Comparison of ENCODE assay signal across 8 mouse cellular contexts in the genomic region with DNA sequence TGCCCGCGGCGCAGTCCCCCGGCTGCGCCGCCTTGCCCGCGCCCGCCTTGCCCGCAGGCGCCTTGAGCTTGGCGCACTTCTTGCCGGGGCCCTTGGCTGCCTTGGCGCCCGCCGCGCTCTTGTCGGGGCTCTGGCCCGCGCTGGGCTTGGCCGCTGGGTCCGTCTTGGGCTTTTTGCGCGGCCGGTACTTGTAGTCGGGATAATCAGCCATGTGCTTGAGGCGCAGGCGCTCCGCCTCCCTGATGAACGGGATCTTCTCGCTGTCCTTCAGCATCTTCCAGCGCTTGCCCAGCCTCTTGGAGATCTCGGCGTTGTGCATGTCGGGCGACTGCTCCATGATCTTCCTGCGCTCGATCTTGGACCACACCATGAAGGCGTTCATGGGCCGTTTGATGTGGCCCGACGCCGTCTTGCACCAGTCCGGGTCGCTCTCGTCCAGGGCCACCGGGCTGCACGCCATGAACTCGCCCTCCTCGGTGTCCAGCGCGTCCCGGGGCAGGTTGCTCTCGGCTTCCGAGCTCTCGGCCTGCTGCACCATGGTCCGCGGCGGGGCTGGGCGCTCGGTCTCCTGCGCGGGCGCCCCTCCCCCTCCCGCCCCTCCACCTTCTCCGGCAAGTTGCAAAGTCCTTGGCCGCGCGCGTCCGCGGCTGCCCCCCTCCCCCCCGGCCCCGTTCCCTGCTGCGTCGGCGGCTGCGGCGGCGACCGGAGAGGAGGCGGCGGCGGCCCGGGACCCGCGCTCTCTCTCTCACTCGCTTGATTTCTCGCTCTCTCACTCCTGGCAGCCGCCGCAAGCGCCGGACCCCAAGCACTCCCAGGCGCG. TPM values are rescaled to one million over a fixed set of nuclear protein-coding genes. Genes with fewer than 3 reads are reported as not detected.
DNase-seq lines count a peak whose midpoint lies in the region; ATAC-seq and TF ChIP-seq lines count a peak whose summit lies in the region.

A gene (minus strand): TSS at position 704 of the 820 bp plus-strand sequence.

- peak within 1 kb of the TSS; percentile 42; the same call in 1 of the 2 replicates for H3K4me3 ChIP-seq in G1E (ENCODE audit: low read depth, low read length)
- H3K4me3 ChIP-seq in forebrain, embryonic 15.5 days: peak within 1 kb of the TSS; percentile 96
- H3K4me3 ChIP-seq in hindbrain, embryonic 14.5 days (replicated peaks; ENCODE audit: low read length): peak within 1 kb of the TSS; percentile 91
- peak within 1 kb of the TSS; percentile 100 for H3K4me3 ChIP-seq in midbrain, embryonic 12.5 days

- peak within 1 kb of the TSS; percentile 100 for H3K27ac ChIP-seq in forebrain, embryonic 15.5 days (replicated peaks)
- peak within 1 kb of the TSS; percentile 100 for H3K27ac ChIP-seq in hindbrain, embryonic 14.5 days
- peak within 1 kb of the TSS; percentile 100 for H3K27ac ChIP-seq in midbrain, embryonic 12.5 days (replicated peaks)

- peak; percentile 3 for DNase-seq in 3T3-L1 (ENCODE audit: low read depth, low spot score)
- no peak for DNase-seq in G1E (ENCODE audit: low spot score)
- DNase-seq in hindbrain, embryonic 14.5 days (ENCODE audit: low spot score): peak; percentile 65
- peak; percentile 54 to 78 for DNase-seq in left cerebral cortex, postnatal 10 days (ENCODE audit: extremely low spot score in 1 of 2, low spot score in 2 of 2)
- peak; percentile 21 for DNase-seq in urinary bladder, postnatal 14 days (ENCODE audit: low spot score)
- DNase-seq in spleen, postnatal 36 days (ENCODE audit: low spot score in 2 of 2): no peak

- ATAC-seq in G1E (ENCODE audit: extremely low read depth, insufficient number of reproducible peaks, low FRiP score, poor library complexity, severe bottlenecking): no peak
- ATAC-seq in forebrain, embryonic 15.5 days (replicated peaks): peak; percentile 46
- ATAC-seq in hindbrain, embryonic 14.5 days (ENCODE audit: low FRiP score): peak; percentile 35
- peak; percentile 45 for ATAC-seq in midbrain, embryonic 12.5 days (ENCODE audit: low FRiP score, low read depth)

- no peaks in the 10 kb centered on the region for H3K4me1 ChIP-seq in G1E (ENCODE audit: insufficient read depth, low read depth, low read length)
- peaks cover 18% of the 10 kb centered on the region for H3K4me1 ChIP-seq in forebrain, embryonic 15.5 days
- H3K4me1 ChIP-seq in hindbrain, embryonic 14.5 days (replicated peaks; ENCODE audit: control insufficient read depth, insufficient read depth, low read length): no peaks in the 10 kb centered on the region
- H3K4me1 ChIP-seq in midbrain, embryonic 12.5 days: peaks cover 18% of the 10 kb centered on the region

- no peak for TF ChIP-seq CTCF in G1E (IDR thresholded peaks at IDR 0.05; ENCODE audit: low read depth, low read length)

- H3K27me3 ChIP-seq in G1E (ENCODE audit: insufficient read depth, low read length): no peaks in the 10 kb centered on the region; the same call in 1 of the 2 replicates
- H3K27me3 ChIP-seq in forebrain, embryonic 15.5 days: no peaks in the 10 kb centered on the region
- no peaks in the 10 kb centered on the region for H3K27me3 ChIP-seq in hindbrain, embryonic 14.5 days (ENCODE audit: control insufficient read depth, insufficient read depth, low read length)
- no peaks in the 10 kb centered on the region for H3K27me3 ChIP-seq in midbrain, embryonic 12.5 days

- H3K36me3 ChIP-seq in G1E (replicated peaks): no peaks in the 10 kb centered on the region
- no peaks in the 10 kb centered on the region for H3K36me3 ChIP-seq in forebrain, embryonic 15.5 days
- H3K36me3 ChIP-seq in hindbrain, embryonic 14.5 days (replicated peaks; ENCODE audit: control insufficient read depth, insufficient read depth): no peaks in the 10 kb centered on the region; the same call in 1 of the 2 replicates
- peaks cover 15% of the 10 kb centered on the region; the same call in 1 of the 2 replicates for H3K36me3 ChIP-seq in midbrain, embryonic 12.5 days

- peaks cover 56% of the 10 kb centered on the region for H3K9me3 ChIP-seq in G1E (replicated peaks)
- no peaks in the 10 kb centered on the region for H3K9me3 ChIP-seq in forebrain, embryonic 15.5 days
- no peaks in the 10 kb centered on the region for H3K9me3 ChIP-seq in hindbrain, embryonic 14.5 days (ENCODE audit: control insufficient read depth, low read length)
- no peaks in the 10 kb centered on the region for H3K9me3 ChIP-seq in midbrain, embryonic 12.5 days

- peak within 1 kb of the TSS; percentile 100 for H3K9ac ChIP-seq in forebrain, embryonic 15.5 days (replicated peaks)
- H3K9ac ChIP-seq in hindbrain, embryonic 14.5 days: peak within 1 kb of the TSS; percentile 100
- H3K9ac ChIP-seq in midbrain, embryonic 12.5 days (replicated peaks): peak within 1 kb of the TSS; percentile 100

- under 1% methylated on average over 88 of the region's 95 CpGs for WGBS in forebrain, embryonic 15.5 days
- under 1% methylated on average over 80 of the region's 95 CpGs for WGBS in hindbrain, embryonic 14.5 days
- 0% methylated on average over 81 of the region's 95 CpGs for WGBS in midbrain, embryonic 12.5 days

- peak within 1 kb of the TSS; percentile 57 for H3K4me2 ChIP-seq in forebrain, embryonic 15.5 days (replicated peaks)
- peak within 1 kb of the TSS; percentile 91 for H3K4me2 ChIP-seq in hindbrain, embryonic 14.5 days (replicated peaks)
- H3K4me2 ChIP-seq in midbrain, embryonic 12.5 days (replicated peaks): peak within 1 kb of the TSS; percentile 64

- intact Hi-C loops in left cerebral cortex, postnatal 10 days (cut with DNase I): loop anchor here (2.0 to 5.0 kb wide), 4 partner anchors 181 to 1091 kb away; no protein-coding TSS in a partner anchor

RNA-seq across cellular contexts. Expression of the gene that starts here (rescaled TPM):
- total RNA-seq in G1E (2014; fragmentation: Nextera tagmentation): 0.30 TPM in 1 of 2 replicates, not detected in the other
- total RNA-seq in G1E (2017): 0.05 TPM in 1 of 2 replicates, not detected in the other
- not detected in 2 replicates for polyA plus RNA-seq in G1E (2012)
- polyA plus RNA-seq in forebrain, embryonic 15.5 days (2015; fragmentation: Nextera tagmentation; extraction: Ambion mirVana): 1,052 and 1,056 TPM in 2 replicates
- 336 and 376 TPM in 2 replicates for polyA plus RNA-seq in hindbrain, embryonic 14.5 days (2014; fragmentation: Nextera tagmentation; extraction: Ambion mirVana)
- 10 to 100 TPM; 26.1 to 29.8 TPM for total RNA-seq in left cerebral cortex, postnatal 10 days (2021)
- polyA plus RNA-seq in midbrain, embryonic 12.5 days (2016; fragmentation: Nextera tagmentation; extraction: Ambion mirVana): 596 and 650 TPM in 2 replicates

Comparison
In these comparisons a context has a peak if more than half of its experiments do, and no peak if none do; other contexts are left out.
1. RNA of the gene that starts here (total RNA-seq): 26.1 to 29.8 TPM in left cerebral cortex, postnatal 10 days; 0.05 to 0.30 TPM in G1E; every median in the first group is over 10 times any median in the second.
2. RNA of the gene that starts here (polyA plus RNA-seq): 1,052 to 1,056 TPM in forebrain, embryonic 15.5 days, 596 to 650 TPM in midbrain, embryonic 12.5 days and 336 to 376 TPM in hindbrain, embryonic 14.5 days; not detected in G1E; every median in the first group is over 100 times any median in the second.
3. DNase-seq: peak in 3T3-L1 (single experiment), hindbrain, embryonic 14.5 days (single experiment), left cerebral cortex, postnatal 10 days (2 of 2) and urinary bladder, postnatal 14 days (single experiment); none in G1E (single experiment) and spleen, postnatal 36 days (0 of 2).
4. H3K4me3 ChIP-seq: peak in every context shown above with its lines; median percentile 100 in midbrain, embryonic 12.5 days; 96 in forebrain, embryonic 15.5 days; 91 in hindbrain, embryonic 14.5 days; 42 in G1E.
5. Peak in every context shown above with its lines, with median percentiles within 50 percentile points of each other: H3K27ac ChIP-seq, H3K4me2 ChIP-seq and H3K9ac ChIP-seq.